Mouse (Mus musculus): Measurements from ENCODE around the gene Cpxm1. TPM values are rescaled to one million over a fixed set of nuclear protein-coding genes. Genes with fewer than 3 reads are reported as not detected.
A peak's percentile ranks its signal among the peaks of the same experiment; 100 is the strongest.

The Cpxm1 gene
- polyA plus RNA-seq, 1 experiment from 2014 or later = 32.1 TPM

DNA sequence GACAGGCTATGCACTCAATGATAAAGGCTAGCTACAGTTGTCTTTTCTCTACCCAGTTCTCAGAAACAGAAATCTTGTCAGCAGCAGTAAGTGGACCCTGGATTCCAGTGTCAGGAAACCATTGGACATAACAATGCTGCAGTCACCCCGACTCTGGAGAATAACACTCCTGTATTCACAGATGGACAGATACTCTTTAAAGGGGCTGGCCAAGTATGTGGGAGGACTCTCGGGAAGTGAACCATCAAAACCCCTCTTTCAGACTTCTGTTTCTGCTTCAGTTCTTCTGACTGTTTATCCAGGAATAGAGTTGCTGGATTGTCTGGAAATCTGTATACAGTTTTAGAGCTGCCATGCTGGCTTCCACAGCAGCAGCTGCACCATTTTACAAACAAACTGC is 32.5 kb upstream of the Cpxm1 start:
- WGBS = 76% methylated on average over 2 of the region's 2 CpGs
- H3K27ac ChIP-seq (ENCODE audit: low read depth, low read length) = no peak overlapping the region
- DNase-seq (ENCODE audit: low spot score) = no peak
- no peak overlapping the region for H3K4me3 ChIP-seq (ENCODE audit: low read depth, low read length)
- 0 out of 2 replicates have a peak, but pooled peaks cover 2% of the 10 kb centered on the region for H3K4me1 ChIP-seq (replicated peaks; ENCODE audit: control insufficient read depth, insufficient read depth, low read length)
- no peak overlapping the region for H3K9ac ChIP-seq (ENCODE audit: low read depth, low read length)
- H3K27me3 ChIP-seq (ENCODE audit: control insufficient read depth, insufficient read depth, low read length) = no peaks in the 10 kb centered on the region
- H3K36me3 ChIP-seq (ENCODE audit: control insufficient read depth, insufficient read depth, low read length) = no peaks in the 10 kb centered on the region
- no peak for ATAC-seq (ENCODE audit: low FRiP score)
- no peak overlapping the region for H3K4me2 ChIP-seq (replicated peaks; ENCODE audit: low read depth, low read length)
- H3K9me3 ChIP-seq (ENCODE audit: control insufficient read depth, low read length) = no peaks in the 10 kb centered on the region

- Histone ChIP-seq H3K27me3 (ENCODE audit: control insufficient read depth, insufficient read depth, low read length) (no peaks in the 10 kb centered on the region), H3K9ac (ENCODE audit: low read depth, low read length) (peak overlapping the region; percentile 87; the same call in 1 of the 2 replicates), H3K4me1 (replicated peaks; ENCODE audit: control insufficient read depth, insufficient read depth, low read length) (0 out of 2 replicates have a peak, but pooled peaks cover 4% of the 10 kb centered on the region), H3K36me3 (ENCODE audit: control insufficient read depth, insufficient read depth, low read length) (no peaks in the 10 kb centered on the region), H3K4me2 (replicated peaks; ENCODE audit: low read depth, low read length) (peak overlapping the region; percentile 83), H3K27ac (ENCODE audit: low read depth, low read length) (no peak overlapping the region), H3K4me3 (ENCODE audit: low read depth, low read length) (peak overlapping the region; percentile 79), H3K9me3 (ENCODE audit: control insufficient read depth, low read length) (no peaks in the 10 kb centered on the region)
- DNase-seq (ENCODE audit: low spot score) = no peak
- ATAC-seq (ENCODE audit: low FRiP score) = no peak
- 56% methylated on average over 5 of the region's 5 CpGs for WGBS
Observed at GRCm38 (mm10) chr2:130425112-130425511, 27.7 kb upstream of the Cpxm1 start.

DNA sequence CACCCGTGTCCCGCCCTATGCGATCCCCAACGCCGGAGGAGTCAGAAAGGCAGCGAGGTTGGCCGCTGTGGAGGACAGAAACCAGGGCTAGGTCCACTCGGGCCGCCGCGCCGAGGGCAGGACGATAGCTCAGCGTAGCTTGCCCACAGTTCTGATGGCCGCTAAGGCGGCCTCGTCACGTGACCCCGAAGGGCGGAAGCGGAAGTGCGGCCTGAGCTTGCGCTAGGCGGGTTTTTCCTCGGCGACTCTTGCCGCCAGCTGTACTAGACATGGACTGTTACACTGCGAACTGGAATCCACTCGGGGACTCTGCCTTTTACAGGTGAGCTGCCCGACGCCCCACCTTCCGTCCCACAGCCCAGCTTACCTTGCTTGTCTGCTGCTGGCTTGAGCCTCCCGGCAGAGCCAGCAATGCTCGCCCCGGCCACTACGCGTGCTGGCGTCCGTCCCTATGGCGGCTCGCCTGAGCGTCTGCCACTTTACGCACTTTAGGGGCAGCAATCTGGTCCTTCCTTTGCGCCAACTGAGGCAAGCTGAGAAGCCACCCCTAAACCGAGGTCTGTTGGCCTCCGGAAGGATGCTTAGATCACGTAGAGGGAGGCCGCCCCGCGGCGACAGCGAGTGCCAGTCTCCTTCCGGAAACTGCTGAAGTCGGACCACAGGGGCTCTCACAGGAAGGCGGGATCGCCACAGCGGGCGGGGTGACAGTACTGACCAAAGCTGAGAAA is 26.9 kb upstream of the Cpxm1 start, which contains the start of the genes Vps16 and Pced1a:
Vps16 (plus strand) TSS at position 214 of the 728 bp plus-strand sequence.
Pced1a (minus strand) TSS at position 576 of the 728 bp plus-strand sequence.
- Histone ChIP-seq H3K9me3 (ENCODE audit: control insufficient read depth, low read length) (no peaks in the 10 kb centered on the region), H3K36me3 (ENCODE audit: control insufficient read depth, insufficient read depth, low read length) (no peaks in the 10 kb centered on the region), H3K9ac (ENCODE audit: low read depth, low read length) (peak within 1 kb of the TSS; percentile 87), H3K4me2 (replicated peaks; ENCODE audit: low read depth, low read length) (peak within 1 kb of the TSS; percentile 83), H3K27me3 (ENCODE audit: control insufficient read depth, insufficient read depth, low read length) (no peaks in the 10 kb centered on the region), H3K27ac (ENCODE audit: low read depth, low read length) (peak within 1 kb of the TSS; percentile 77), H3K4me1 (replicated peaks; ENCODE audit: control insufficient read depth, insufficient read depth, low read length) (0 out of 2 replicates have a peak, but pooled peaks cover 4% of the 10 kb centered on the region), H3K4me3 (ENCODE audit: low read depth, low read length) (peak within 1 kb of the TSS; percentile 79)
- DNase-seq (ENCODE audit: low spot score) = peak; percentile 96
- WGBS = under 1% methylated on average over 58 of the region's 58 CpGs
- peak; percentile 96 for ATAC-seq (ENCODE audit: low FRiP score)

DNA sequence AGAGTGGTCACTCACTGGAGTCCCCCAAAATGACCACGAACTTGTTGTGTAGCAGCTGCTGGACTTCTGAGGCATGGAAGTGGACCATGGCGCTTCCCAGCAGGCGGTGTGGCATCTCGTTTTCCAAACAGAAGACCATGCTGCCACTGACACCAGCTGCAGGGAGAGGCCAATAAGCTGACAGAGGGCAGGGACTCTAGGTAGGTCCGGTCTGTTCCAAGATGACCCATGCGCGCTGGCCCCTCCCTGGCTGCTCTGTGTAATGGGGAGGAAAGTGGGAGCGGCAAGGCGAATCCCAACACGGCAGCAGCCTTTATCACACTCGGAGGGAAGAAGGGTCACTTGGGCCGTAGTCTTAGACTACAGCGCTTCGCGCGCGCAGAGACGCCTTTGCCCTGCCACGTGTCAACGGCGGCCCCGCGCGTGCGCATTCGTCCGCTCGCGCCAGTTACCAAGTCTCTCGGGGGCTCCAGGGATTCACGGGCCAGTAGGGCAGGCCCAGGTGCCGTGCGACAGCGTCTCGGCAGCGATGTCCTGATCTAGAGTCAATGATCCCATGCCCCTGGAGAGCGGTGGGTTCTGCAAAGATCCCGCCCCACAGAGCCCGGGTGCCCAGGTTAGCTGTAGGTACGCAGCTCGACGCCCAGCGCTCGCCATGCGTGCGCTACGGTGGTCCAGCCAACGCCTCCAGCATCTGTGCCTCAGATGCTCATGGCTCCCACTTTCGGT is 26.2 kb upstream of the Cpxm1 start:
- H3K4me1 ChIP-seq (replicated peaks; ENCODE audit: control insufficient read depth, insufficient read depth, low read length) = 0 out of 2 replicates have a peak, but pooled peaks cover 4% of the 10 kb centered on the region
- peak overlapping the region; percentile 87 for H3K9ac ChIP-seq (ENCODE audit: low read depth, low read length)
- no peaks in the 10 kb centered on the region for H3K27me3 ChIP-seq (ENCODE audit: control insufficient read depth, insufficient read depth, low read length)
- peak overlapping the region; percentile 77 for H3K27ac ChIP-seq (ENCODE audit: low read depth, low read length)
- H3K36me3 ChIP-seq (ENCODE audit: control insufficient read depth, insufficient read depth, low read length) = no peaks in the 10 kb centered on the region
- no peaks in the 10 kb centered on the region for H3K9me3 ChIP-seq (ENCODE audit: control insufficient read depth, low read length)
- peak; percentile 88 for DNase-seq (ENCODE audit: low spot score)
- H3K4me2 ChIP-seq (replicated peaks; ENCODE audit: low read depth, low read length) = peak overlapping the region; percentile 83
- ATAC-seq (ENCODE audit: low FRiP score) = peak; percentile 78
- H3K4me3 ChIP-seq (ENCODE audit: low read depth, low read length) = peak overlapping the region; percentile 79
- WGBS = 18% methylated on average over 49 of the region's 49 CpGs

GRCm38 (mm10) chr2:130421781-130422620 is 24.6 kb upstream of the Cpxm1 start:
- DNase-seq (ENCODE audit: low spot score) (no peak), ATAC-seq (ENCODE audit: low FRiP score) (no peak)
- H3K27me3 ChIP-seq (ENCODE audit: control insufficient read depth, insufficient read depth, low read length) = no peaks in the 10 kb centered on the region
- no peak overlapping the region for H3K4me2 ChIP-seq (replicated peaks; ENCODE audit: low read depth, low read length)
- H3K4me3 ChIP-seq (ENCODE audit: low read depth, low read length) = no peak overlapping the region
- H3K27ac ChIP-seq (ENCODE audit: low read depth, low read length) = no peak overlapping the region
- 97% methylated on average over 26 of the region's 26 CpGs for WGBS
- no peaks in the 10 kb centered on the region for H3K36me3 ChIP-seq (ENCODE audit: control insufficient read depth, insufficient read depth, low read length)
- H3K9me3 ChIP-seq (ENCODE audit: control insufficient read depth, low read length) = no peaks in the 10 kb centered on the region
- 0 out of 2 replicates have a peak, but pooled peaks cover 4% of the 10 kb centered on the region for H3K4me1 ChIP-seq (replicated peaks; ENCODE audit: control insufficient read depth, insufficient read depth, low read length)
- no peak overlapping the region for H3K9ac ChIP-seq (ENCODE audit: low read depth, low read length)

DNA sequence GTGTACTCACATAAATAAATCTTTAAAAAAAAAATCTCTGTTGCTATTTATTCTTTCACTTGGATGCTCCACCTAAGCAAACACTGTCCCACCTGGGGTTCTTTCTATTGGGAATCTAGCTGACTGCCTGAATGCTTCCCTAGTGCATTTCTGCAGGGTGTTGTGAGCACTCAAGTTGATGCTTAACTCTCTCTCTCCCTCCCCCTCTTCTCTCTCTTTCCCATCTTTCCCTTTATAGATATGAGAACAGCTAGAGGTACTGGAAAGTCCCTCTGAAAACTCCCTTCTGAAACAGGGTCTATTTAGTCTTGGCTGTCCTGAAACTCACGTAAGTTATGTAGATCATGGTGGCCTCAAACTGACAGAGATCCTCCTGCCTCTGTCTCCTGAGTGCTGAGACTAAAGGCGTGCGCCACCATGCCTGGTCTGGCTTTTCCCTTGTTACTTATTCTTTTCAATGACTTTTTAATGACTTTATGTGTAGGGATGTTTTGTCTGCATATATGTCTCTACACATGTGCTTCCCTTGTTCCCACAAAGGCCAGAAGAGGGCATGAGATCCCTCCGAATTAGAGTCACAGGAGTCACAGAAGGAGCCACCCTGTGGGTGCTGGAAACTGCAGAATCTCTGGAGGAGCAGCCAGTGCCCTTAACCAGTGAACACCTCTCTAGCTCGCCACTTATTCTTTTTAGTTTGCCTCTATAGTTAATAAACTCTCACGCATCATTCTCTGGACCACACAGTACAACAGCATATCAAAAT is 16.9 kb upstream of the Cpxm1 start:
- H3K36me3 ChIP-seq (ENCODE audit: control insufficient read depth, insufficient read depth, low read length) = no peaks in the 10 kb centered on the region
- H3K9ac ChIP-seq (ENCODE audit: low read depth, low read length) = no peak overlapping the region
- H3K4me3 ChIP-seq (ENCODE audit: low read depth, low read length) = no peak overlapping the region
- no peaks in the 10 kb centered on the region for H3K9me3 ChIP-seq (ENCODE audit: control insufficient read depth, low read length)
- H3K4me1 ChIP-seq (replicated peaks; ENCODE audit: control insufficient read depth, insufficient read depth, low read length) = no peaks in the 10 kb centered on the region
- WGBS = 71% methylated on average over 6 of the region's 6 CpGs
- H3K4me2 ChIP-seq (replicated peaks; ENCODE audit: low read depth, low read length) = no peak overlapping the region
- no peak overlapping the region for H3K27ac ChIP-seq (ENCODE audit: low read depth, low read length)
- no peaks in the 10 kb centered on the region for H3K27me3 ChIP-seq (ENCODE audit: control insufficient read depth, insufficient read depth, low read length)
- ATAC-seq (ENCODE audit: low FRiP score) (no peak), DNase-seq (ENCODE audit: low spot score) (no peak)

GRCm38 (mm10) chr2:130412775-130413174 is 15.4 kb upstream of the Cpxm1 start:
- no peaks in the 10 kb centered on the region for H3K27me3 ChIP-seq (ENCODE audit: control insufficient read depth, insufficient read depth, low read length)
- DNase-seq (ENCODE audit: low spot score) (no peak), ATAC-seq (ENCODE audit: low FRiP score) (no peak)
- H3K4me1 ChIP-seq (replicated peaks; ENCODE audit: control insufficient read depth, insufficient read depth, low read length) = no peaks in the 10 kb centered on the region
- H3K36me3 ChIP-seq (ENCODE audit: control insufficient read depth, insufficient read depth, low read length) = no peaks in the 10 kb centered on the region
- H3K27ac ChIP-seq (ENCODE audit: low read depth, low read length) = no peak overlapping the region
- H3K4me2 ChIP-seq (replicated peaks; ENCODE audit: low read depth, low read length) = no peak overlapping the region
- H3K9ac ChIP-seq (ENCODE audit: low read depth, low read length) = no peak overlapping the region
- no peaks in the 10 kb centered on the region for H3K9me3 ChIP-seq (ENCODE audit: control insufficient read depth, low read length)
- 74% methylated on average over 3 of the region's 3 CpGs for WGBS
- no peak overlapping the region for H3K4me3 ChIP-seq (ENCODE audit: low read depth, low read length)
